Mouse (Mus musculus): ENCODE results near the gene Arl13b. TPM values are rescaled to one million over a fixed set of nuclear protein-coding genes. Genes with fewer than 3 reads are reported as not detected.

Gene Arl13b
- polyA plus RNA-seq, 1 experiment from 2014 or later = 19.6 TPM

GRCm38 (mm10) chr16:62853611-62854126 is 6.8 kb upstream of the Arl13b start:
- WGBS = 16% methylated on average over 3 of the region's 3 CpGs
- Histone ChIP-seq H3K4me1 (peaks cover 13% of the 10 kb centered on the region), H3K27me3 (replicated peaks; ENCODE audit: low read depth, poor library complexity, severe bottlenecking) (no peaks in the 10 kb centered on the region), H3K9me3 (no peaks in the 10 kb centered on the region), H3K4me3 (peak overlapping the region; percentile 69), H3K27ac (replicated peaks) (peak overlapping the region; percentile 91), H3K36me3 (replicated peaks) (no peaks in the 10 kb centered on the region)
- DNase-seq (ENCODE audit: low spot score) = peak; percentile 21

GRCm38 (mm10) chr16:62852464-62853252 is 5.8 kb upstream of the Arl13b start:
- Histone ChIP-seq H3K36me3 (replicated peaks) (no peaks in the 10 kb centered on the region), H3K4me3 (no peak overlapping the region), H3K27ac (replicated peaks) (no peak overlapping the region), H3K27me3 (replicated peaks; ENCODE audit: low read depth, poor library complexity, severe bottlenecking) (no peaks in the 10 kb centered on the region), H3K9me3 (no peaks in the 10 kb centered on the region), H3K4me1 (peaks cover 13% of the 10 kb centered on the region)
- WGBS = 82% methylated on average over 3 of the region's 3 CpGs
- peak; percentile 12 for DNase-seq (ENCODE audit: low spot score)

GRCm38 (mm10) chr16:62845341-62845740 is 1.5 kb downstream of the Arl13b start:
- no peak for DNase-seq (ENCODE audit: low spot score)
- Histone ChIP-seq H3K27me3 (replicated peaks; ENCODE audit: low read depth, poor library complexity, severe bottlenecking) (no peaks in the 10 kb centered on the region), H3K27ac (replicated peaks) (no peak overlapping the region), H3K36me3 (replicated peaks) (no peaks in the 10 kb centered on the region), H3K9me3 (no peaks in the 10 kb centered on the region), H3K4me3 (no peak overlapping the region), H3K4me1 (peaks cover 14% of the 10 kb centered on the region)
- 91% methylated on average over 6 of the region's 6 CpGs for WGBS

GRCm38 (mm10) chr16:62834016-62834735 is 12.7 kb downstream of the Arl13b start:
- no peak for DNase-seq (ENCODE audit: low spot score)
- 72% methylated on average over 3 of the region's 3 CpGs for WGBS
- no peak overlapping the region for H3K27ac ChIP-seq (replicated peaks)
- no peaks in the 10 kb centered on the region for H3K27me3 ChIP-seq (replicated peaks; ENCODE audit: low read depth, poor library complexity, severe bottlenecking)
- peaks cover 3% of the 10 kb centered on the region; the same call in 1 of the 2 replicates for H3K4me1 ChIP-seq
- no peak overlapping the region for H3K4me3 ChIP-seq
- H3K9me3 ChIP-seq = no peaks in the 10 kb centered on the region
- no peaks in the 10 kb centered on the region for H3K36me3 ChIP-seq (replicated peaks)

- no peaks in the 10 kb centered on the region for H3K9me3 ChIP-seq
- H3K36me3 ChIP-seq (replicated peaks) = no peaks in the 10 kb centered on the region
- 22% methylated on average over 4 of the region's 4 CpGs for WGBS
- DNase-seq (ENCODE audit: low spot score) = peak; percentile 46
- no peak overlapping the region for H3K27ac ChIP-seq (replicated peaks)
- H3K4me1 ChIP-seq = peaks cover 3% of the 10 kb centered on the region; the same call in 1 of the 2 replicates
- H3K27me3 ChIP-seq (replicated peaks; ENCODE audit: low read depth, poor library complexity, severe bottlenecking) = no peaks in the 10 kb centered on the region
- no peak overlapping the region for H3K4me3 ChIP-seq
Observed at GRCm38 (mm10) chr16:62832481-62832880, 14.4 kb downstream of the Arl13b start.

GRCm38 (mm10) chr16:62832027-62832426 is 14.8 kb downstream of the Arl13b start:
- WGBS = 90% methylated on average over 2 of the region's 2 CpGs
- H3K36me3 ChIP-seq (replicated peaks) = no peaks in the 10 kb centered on the region
- no peak for DNase-seq (ENCODE audit: low spot score)
- H3K27ac ChIP-seq (replicated peaks) = no peak overlapping the region
- no peaks in the 10 kb centered on the region for H3K27me3 ChIP-seq (replicated peaks; ENCODE audit: low read depth, poor library complexity, severe bottlenecking)
- no peaks in the 10 kb centered on the region for H3K9me3 ChIP-seq
- H3K4me1 ChIP-seq = peaks cover 3% of the 10 kb centered on the region; the same call in 1 of the 2 replicates
- no peak overlapping the region for H3K4me3 ChIP-seq

- Histone ChIP-seq H3K4me3 (no peak overlapping the region), H3K9me3 (no peaks in the 10 kb centered on the region), H3K4me1 (no peaks in the 10 kb centered on the region), H3K27me3 (replicated peaks; ENCODE audit: low read depth, poor library complexity, severe bottlenecking) (no peaks in the 10 kb centered on the region), H3K36me3 (replicated peaks) (0 out of 2 replicates have a peak, but pooled peaks cover 3% of the 10 kb centered on the region), H3K27ac (replicated peaks) (no peak overlapping the region)
- WGBS = 79% methylated on average over 12 of the region's 12 CpGs
- no peak for DNase-seq (ENCODE audit: low spot score)
Observed at GRCm38 (mm10) chr16:62826156-62827001, 20.5 kb downstream of the Arl13b start.

GRCm38 (mm10) chr16:62822472-62822871 is 24.4 kb downstream of the Arl13b start:
- Histone ChIP-seq H3K4me3 (no peak overlapping the region), H3K27me3 (replicated peaks; ENCODE audit: low read depth, poor library complexity, severe bottlenecking) (no peaks in the 10 kb centered on the region), H3K27ac (replicated peaks) (no peak overlapping the region), H3K4me1 (no peaks in the 10 kb centered on the region), H3K9me3 (no peaks in the 10 kb centered on the region), H3K36me3 (replicated peaks) (0 out of 2 replicates have a peak, but pooled peaks cover 3% of the 10 kb centered on the region)
- 95% methylated on average over 6 of the region's 6 CpGs for WGBS
- no peak for DNase-seq (ENCODE audit: low spot score)

- H3K27me3 ChIP-seq (replicated peaks; ENCODE audit: low read depth, poor library complexity, severe bottlenecking) = no peaks in the 10 kb centered on the region
- H3K9me3 ChIP-seq = no peaks in the 10 kb centered on the region
- no peaks in the 10 kb centered on the region for H3K4me1 ChIP-seq
- WGBS = 79% methylated on average over 5 of the region's 5 CpGs
- H3K27ac ChIP-seq (replicated peaks) = no peak within 1 kb of the TSS
- no peak within 1 kb of the TSS for H3K4me3 ChIP-seq
- peaks cover 8% of the 10 kb centered on the region for H3K36me3 ChIP-seq (replicated peaks)
- DNase-seq (ENCODE audit: low spot score) = no peak
Observed at GRCm38 (mm10) chr16:62814491-62814890, 32.3 kb downstream of the Arl13b start, which contains the start of gene Stx19. Gene Stx19, plus strand, starts transcription at chr16:62814676.

GRCm38 (mm10) chr16:62813790-62814189 is 33.0 kb downstream of the Arl13b start:
- Histone ChIP-seq H3K4me1 (no peaks in the 10 kb centered on the region), H3K9me3 (no peaks in the 10 kb centered on the region), H3K27ac (replicated peaks) (no peak overlapping the region), H3K27me3 (replicated peaks; ENCODE audit: low read depth, poor library complexity, severe bottlenecking) (no peaks in the 10 kb centered on the region), H3K36me3 (replicated peaks) (peaks cover 8% of the 10 kb centered on the region), H3K4me3 (no peak overlapping the region)
- WGBS = 86% methylated on average over 5 of the region's 5 CpGs
- no peak for DNase-seq (ENCODE audit: low spot score)

- H3K9me3 ChIP-seq = no peaks in the 10 kb centered on the region
- H3K27ac ChIP-seq (replicated peaks) = no peak overlapping the region
- WGBS = 90% methylated on average over 4 of the region's 4 CpGs
- peaks cover 8% of the 10 kb centered on the region for H3K36me3 ChIP-seq (replicated peaks)
- no peak overlapping the region for H3K4me3 ChIP-seq
- peaks cover 9% of the 10 kb centered on the region for H3K4me1 ChIP-seq
- no peaks in the 10 kb centered on the region for H3K27me3 ChIP-seq (replicated peaks; ENCODE audit: low read depth, poor library complexity, severe bottlenecking)
- no peak for DNase-seq (ENCODE audit: low spot score)
Observed at GRCm38 (mm10) chr16:62810855-62811254, 36.0 kb downstream of the Arl13b start.
